Mouse (Mus musculus) intestine, embryonic 15.5 days (tissue): ENCODE measurements around the gene Lkaaear1. TPM values are rescaled to one million over a fixed set of nuclear protein-coding genes. Genes with fewer than 3 reads are reported as not detected.

ENCODE experiments used
- ATAC-seq: fragments of 200-750 bp; cut with Nextera tagmentation; 2 replicates; pipeline ENCODE4 v1.8.0; 2017; ENCODE audit warnings: moderate TSS enrichment, moderate library complexity
- H3K27ac ChIP-seq: fragments of 300-500 bp; sonication (generic); 2 replicates; pipeline ENCODE4 v1.5.1; 2015; ENCODE audit warnings: mild to moderate bottlenecking, inconsistent platforms
- H3K27me3 ChIP-seq: fragments of 300-500 bp; sonication (generic); replicated peaks from 2 replicates; pipeline ENCODE4 v1.6.1; 2015; ENCODE audit warnings: inconsistent platforms
- H3K36me3 ChIP-seq: fragments of 300-500 bp; sonication (generic); 2 replicates; pipeline ENCODE4 v1.6.1; 2015; ENCODE audit warnings: inconsistent platforms
- H3K4me1 ChIP-seq: fragments of 300-500 bp; sonication (generic); replicated peaks from 2 replicates; pipeline ENCODE4 v1.6.1; 2015; ENCODE audit warnings: inconsistent platforms
- H3K4me2 ChIP-seq: fragments of 300-500 bp; sonication (generic); replicated peaks from 2 replicates; pipeline ENCODE4 v1.6.1; 2015; ENCODE audit warnings: mild to moderate bottlenecking, inconsistent platforms
- H3K4me3 ChIP-seq: fragments of 300-500 bp; sonication (generic); replicated peaks from 2 replicates; pipeline ENCODE4 v1.5.1; 2015; ENCODE audit warnings: inconsistent platforms
- H3K9ac ChIP-seq: fragments of 300-500 bp; sonication (generic); 2 replicates; pipeline ENCODE4 v1.6.1; 2015; ENCODE audit warnings: inconsistent platforms
- H3K9me3 ChIP-seq: fragments of 300-500 bp; sonication (generic); 2 replicates; pipeline ENCODE4 v1.6.1; 2016; ENCODE audit warnings: inconsistent platforms
- WGBS: fragments of 180-500 bp; shearing (Covaris S2); methylation state at CpG from one replicate; pipeline ENCODE4 v1.1.7; 2015; 5-methylcytosine and 5-hydroxymethylcytosine counted together
- polyA plus RNA-seq: library from polyadenylated mRNA; unstranded; fragments of >200 nt; fragmentation: Nextera tagmentation; extraction: Ambion mirVana; gene quantifications from 2 replicates; pipeline ENCODE4 v1.2.1, GENCODE M21; 2015

Gene Lkaaear1
- polyA plus RNA-seq, 1 experiment from 2014 or later: not detected

DNA sequence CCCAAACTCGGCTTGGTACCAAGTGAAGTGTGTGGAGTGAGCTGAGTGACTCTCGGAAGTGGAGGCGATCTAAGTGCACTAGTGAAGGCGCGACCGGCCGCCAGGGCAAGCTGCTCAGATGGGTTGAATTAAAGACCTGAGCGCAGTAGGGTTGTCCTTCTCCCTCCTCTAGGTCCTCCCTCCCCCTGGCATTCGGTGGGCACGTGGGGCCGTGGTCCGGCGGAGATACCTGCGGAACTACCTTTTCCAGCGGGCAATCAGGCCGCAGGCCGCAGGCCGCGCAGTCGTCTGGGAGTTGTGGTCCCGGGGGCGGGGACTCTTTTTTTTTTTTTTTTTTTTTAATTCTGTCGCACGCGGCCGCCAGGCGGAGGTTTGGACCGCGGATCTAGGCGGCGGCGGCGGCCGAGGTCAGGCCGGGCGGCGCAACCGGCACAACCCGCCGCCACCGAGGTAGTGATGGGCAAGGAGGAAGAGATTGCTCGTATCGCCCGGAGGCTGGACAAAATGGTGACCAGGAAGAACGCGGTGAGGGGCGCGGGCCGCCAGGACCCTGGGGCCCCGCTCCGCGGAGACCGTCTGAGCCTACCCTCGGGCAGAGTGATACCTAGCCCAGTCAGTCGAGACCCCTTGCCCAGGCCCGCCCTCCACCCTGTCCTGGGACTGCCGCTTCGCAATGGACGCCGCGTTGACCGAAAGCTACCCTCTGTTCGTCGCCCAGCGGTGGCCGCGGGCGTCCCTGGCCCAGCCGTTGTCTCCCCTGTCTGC, 18.1 kb downstream of the Lkaaear1 start, which contains the start of gene Tcea2:
TSS of gene Tcea2 (plus strand) at position 360 of the 765 bp plus-strand sequence.
- peak within 1 kb of the TSS; percentile 93 for H3K4me2 ChIP-seq
- peak within 1 kb of the TSS; percentile 38; the same call in 1 of the 2 replicates for H3K27ac ChIP-seq
- H3K9me3 ChIP-seq: no peaks in the 10 kb centered on the region
- peak within 1 kb of the TSS; percentile 83 for H3K9ac ChIP-seq
- peaks cover 14% of the 10 kb centered on the region; the same call in 1 of the 2 replicates for H3K4me1 ChIP-seq
- no peaks in the 10 kb centered on the region for H3K36me3 ChIP-seq
- peak; percentile 70 for ATAC-seq
- H3K27me3 ChIP-seq: peaks cover 5% of the 10 kb centered on the region; the same call in 1 of the 2 replicates
- under 1% methylated on average over 56 of the region's 69 CpGs for WGBS
- H3K4me3 ChIP-seq: peak within 1 kb of the TSS; percentile 71

- Histone ChIP-seq H3K27me3 (peaks cover 16% of the 10 kb centered on the region), H3K4me3 (no peak overlapping the region), H3K36me3 (no peaks in the 10 kb centered on the region), H3K4me2 (no peak overlapping the region), H3K9ac (no peak overlapping the region), H3K9me3 (no peaks in the 10 kb centered on the region), H3K27ac (no peak overlapping the region), H3K4me1 (peaks cover 14% of the 10 kb centered on the region; the same call in 1 of the 2 replicates)
- ATAC-seq: peak; percentile 76
- 45% methylated on average over 1 of the region's 1 CpGs for WGBS
These were observed 19.5 kb downstream of the Lkaaear1 start for GRCm38 (mm10) chr2:181678780-181679179.

DNA sequence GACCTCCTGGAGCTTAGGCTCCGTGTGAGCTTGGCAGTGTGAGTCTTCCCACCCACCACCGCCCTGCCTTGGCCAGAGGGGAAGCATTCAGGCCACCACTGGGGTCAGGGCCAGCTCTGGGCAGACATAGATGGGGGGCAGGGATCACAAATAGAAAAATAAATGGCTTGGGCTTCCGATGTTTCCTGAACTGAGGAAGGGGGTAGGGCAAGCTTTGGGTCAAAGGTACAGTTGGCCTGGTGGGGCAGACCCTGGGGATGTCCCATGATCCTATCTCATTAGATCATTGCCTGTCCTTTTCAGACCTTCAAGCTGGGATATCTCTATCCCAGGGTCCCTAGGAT, 20.5 kb downstream of the Lkaaear1 start:
- H3K4me1 ChIP-seq: peaks cover 14% of the 10 kb centered on the region; the same call in 1 of the 2 replicates
- H3K9ac ChIP-seq: no peak overlapping the region
- no peak overlapping the region for H3K4me3 ChIP-seq
- H3K27me3 ChIP-seq: peaks cover 26% of the 10 kb centered on the region
- H3K27ac ChIP-seq: 0 out of 2 replicates have a peak overlapping the region, but pooled peaks have one; percentile 20
- H3K36me3 ChIP-seq: no peaks in the 10 kb centered on the region
- no peak for ATAC-seq
- no peaks in the 10 kb centered on the region for H3K9me3 ChIP-seq
- 51% methylated on average over 3 of the region's 3 CpGs for WGBS
- H3K4me2 ChIP-seq: no peak overlapping the region

DNA sequence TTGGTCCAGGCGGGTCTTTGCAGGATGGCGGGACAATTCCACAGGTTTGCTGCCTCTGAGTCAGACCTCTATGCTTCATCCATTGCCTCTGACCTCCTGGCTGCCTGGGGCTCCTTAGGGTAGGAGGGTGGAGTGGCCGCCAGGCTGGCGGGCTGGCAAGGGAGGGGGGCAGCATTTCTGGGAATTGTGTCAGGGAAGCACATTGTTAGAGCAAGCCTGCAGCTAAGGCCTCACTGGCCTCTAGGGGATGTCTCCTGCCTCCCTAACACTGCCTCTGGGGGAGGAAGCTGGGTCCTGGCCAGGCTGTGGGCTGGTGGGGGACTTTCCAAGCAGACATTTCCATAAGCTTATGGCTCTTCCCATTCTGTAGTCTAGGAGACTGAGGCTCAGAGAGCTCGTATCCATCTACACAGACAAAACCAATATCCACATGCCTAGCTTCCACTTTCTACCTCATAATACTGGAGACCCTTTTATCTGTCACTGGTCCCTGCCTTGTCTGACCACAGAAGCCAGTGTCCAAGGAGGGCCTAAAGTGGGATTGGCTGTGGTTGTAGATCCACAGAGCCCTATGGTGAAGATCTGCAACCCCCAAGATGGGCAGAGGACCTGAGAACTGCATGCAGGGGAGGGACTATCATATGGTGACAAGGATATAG, 21.0 kb downstream of the Lkaaear1 start:
- Histone ChIP-seq H3K4me1 (peaks cover 14% of the 10 kb centered on the region; the same call in 1 of the 2 replicates), H3K27ac (0 out of 2 replicates have a peak overlapping the region, but pooled peaks have one; percentile 20), H3K36me3 (no peaks in the 10 kb centered on the region), H3K4me2 (no peak overlapping the region), H3K27me3 (peaks cover 31% of the 10 kb centered on the region), H3K4me3 (no peak overlapping the region), H3K9ac (no peak overlapping the region), H3K9me3 (no peaks in the 10 kb centered on the region)
- ATAC-seq: no peak
- 66% methylated on average over 5 of the region's 5 CpGs for WGBS

DNA sequence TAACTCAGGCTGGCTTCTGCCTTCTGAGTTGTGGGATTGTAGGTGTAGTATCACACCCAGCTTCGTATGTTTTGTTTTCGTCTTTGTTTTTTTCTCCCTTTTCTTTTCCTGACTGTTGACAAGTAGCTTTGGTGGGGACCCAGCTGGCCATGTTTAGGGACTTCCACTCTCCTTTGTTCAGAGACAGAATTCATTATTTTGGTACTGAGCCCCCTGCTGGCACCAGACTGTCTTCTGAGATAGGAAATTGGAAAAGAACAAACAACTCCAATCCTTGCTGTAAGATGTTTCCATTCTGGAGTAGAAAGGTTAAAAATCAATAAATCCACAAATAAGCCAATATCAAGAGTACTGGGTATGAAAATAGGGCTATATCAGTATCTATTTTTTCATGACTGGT, 21.8 kb downstream of the Lkaaear1 start:
- Histone ChIP-seq H3K9ac (no peak overlapping the region), H3K36me3 (no peaks in the 10 kb centered on the region), H3K9me3 (no peaks in the 10 kb centered on the region), H3K4me2 (no peak overlapping the region), H3K27ac (no peak overlapping the region), H3K27me3 (peaks cover 39% of the 10 kb centered on the region), H3K4me3 (no peak overlapping the region), H3K4me1 (peaks cover 16% of the 10 kb centered on the region)
- no peak for ATAC-seq
- 59% methylated on average over 2 of the region's 2 CpGs for WGBS

- WGBS: 3% methylated on average over 14 of the region's 14 CpGs
- no peaks in the 10 kb centered on the region for H3K36me3 ChIP-seq
- H3K4me2 ChIP-seq: peak overlapping the region; percentile 45
- H3K4me1 ChIP-seq: peaks cover 22% of the 10 kb centered on the region
- H3K9me3 ChIP-seq: no peaks in the 10 kb centered on the region
- H3K9ac ChIP-seq: no peak overlapping the region
- no peak overlapping the region for H3K4me3 ChIP-seq
- no peak overlapping the region for H3K27ac ChIP-seq
- no peak for ATAC-seq
- H3K27me3 ChIP-seq: peaks cover 44% of the 10 kb centered on the region
These were observed 22.8 kb downstream of the Lkaaear1 start for GRCm38 (mm10) chr2:181675454-181675853.

GRCm38 (mm10) chr2:181674934-181675333, 23.3 kb downstream of the Lkaaear1 start:
- no peak for ATAC-seq
- no peak overlapping the region for H3K27ac ChIP-seq

DNA sequence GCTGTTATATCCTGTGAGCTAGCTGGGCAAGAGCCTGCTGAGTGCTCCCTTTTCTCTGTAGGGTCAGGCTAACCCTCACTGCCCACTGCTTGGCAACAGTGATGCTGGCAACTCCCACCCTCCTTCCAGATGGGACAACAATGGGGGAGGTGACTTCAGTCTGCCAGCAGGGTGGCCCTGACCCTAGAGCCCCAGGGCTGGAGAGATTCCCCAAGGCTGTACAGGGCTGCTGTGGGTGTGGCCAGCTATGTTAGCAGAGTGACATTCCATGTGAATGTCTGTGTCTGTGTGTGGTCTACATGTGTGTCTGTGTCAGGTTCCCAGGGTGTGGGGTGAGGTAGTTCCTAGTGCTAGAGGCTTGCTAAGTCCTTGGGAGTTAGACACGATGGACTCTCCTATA, 24.7 kb downstream of the Lkaaear1 start:
- WGBS: 41% methylated on average over 1 of the region's 1 CpGs
- H3K4me1 ChIP-seq: peaks cover 19% of the 10 kb centered on the region
- H3K4me2 ChIP-seq: no peak overlapping the region
- H3K27ac ChIP-seq: no peak overlapping the region
- no peaks in the 10 kb centered on the region for H3K9me3 ChIP-seq
- no peaks in the 10 kb centered on the region for H3K36me3 ChIP-seq
- peaks cover 61% of the 10 kb centered on the region for H3K27me3 ChIP-seq
- no peak overlapping the region for H3K9ac ChIP-seq
- ATAC-seq: no peak
- H3K4me3 ChIP-seq: no peak overlapping the region

More at GRCm38 (mm10) chr2:181674934-181675333, 23.3 kb downstream of the Lkaaear1 start:
- Histone ChIP-seq H3K27me3 (peaks cover 49% of the 10 kb centered on the region), H3K4me1 (peaks cover 24% of the 10 kb centered on the region), H3K9me3 (no peaks in the 10 kb centered on the region), H3K4me2 (no peak overlapping the region), H3K4me3 (no peak overlapping the region), H3K9ac (no peak overlapping the region), H3K36me3 (no peaks in the 10 kb centered on the region)
- WGBS: 77% methylated on average over 4 of the region's 4 CpGs

- no peak for ATAC-seq
- no peak overlapping the region for H3K9ac ChIP-seq
- H3K4me3 ChIP-seq: peak overlapping the region; percentile 43; the same call in 1 of the 2 replicates
- H3K27me3 ChIP-seq: peaks cover 72% of the 10 kb centered on the region
- H3K27ac ChIP-seq: no peak overlapping the region
- peak overlapping the region; percentile 75; the same call in 1 of the 2 replicates for H3K4me2 ChIP-seq
- no peaks in the 10 kb centered on the region for H3K9me3 ChIP-seq
- 32% methylated on average over 7 of the region's 7 CpGs for WGBS
- H3K36me3 ChIP-seq: no peaks in the 10 kb centered on the region
- peaks cover 19% of the 10 kb centered on the region for H3K4me1 ChIP-seq
These were observed 26.3 kb downstream of the Lkaaear1 start for GRCm38 (mm10) chr2:181671984-181672383.

- ATAC-seq: peak; percentile 16; the same call in 1 of the 2 replicates
- H3K27ac ChIP-seq: no peak within 1 kb of the TSS
These were observed 26.9 kb downstream of the Lkaaear1 start, which contains the start of gene Sox18 for GRCm38 (mm10) chr2:181671326-181671725. Gene Sox18 (minus strand): TSS chr2:181671640.

DNA sequence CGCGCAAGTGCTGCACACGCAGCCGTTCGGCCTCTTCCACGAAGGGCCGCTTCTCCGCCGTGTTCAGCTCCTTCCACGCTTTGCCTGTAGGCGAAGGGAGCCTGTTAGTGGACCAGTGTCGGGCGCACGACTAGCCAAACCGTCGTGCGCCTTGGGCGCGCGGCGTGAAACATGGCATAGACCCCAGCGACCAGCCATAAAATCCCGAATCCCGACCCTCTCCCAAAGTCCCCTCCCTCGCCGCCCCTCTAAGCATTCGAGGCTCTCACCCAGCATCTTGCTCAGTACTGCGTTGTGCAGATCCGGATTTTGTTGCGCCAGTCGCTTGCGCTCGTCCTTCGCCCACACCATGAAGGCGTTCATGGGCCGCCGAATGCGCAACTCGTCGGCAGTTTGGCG, 27.3 kb downstream of the Lkaaear1 start:
- peaks cover 19% of the 10 kb centered on the region for H3K4me1 ChIP-seq
- H3K9ac ChIP-seq: peak overlapping the region; percentile 32
- no peaks in the 10 kb centered on the region for H3K36me3 ChIP-seq
- under 1% methylated on average over 41 of the region's 41 CpGs for WGBS
- ATAC-seq: no peak
- H3K27ac ChIP-seq: no peak overlapping the region
- peak overlapping the region; percentile 75 for H3K4me2 ChIP-seq
- no peaks in the 10 kb centered on the region for H3K9me3 ChIP-seq
- peak overlapping the region; percentile 43 for H3K4me3 ChIP-seq
- peaks cover 74% of the 10 kb centered on the region for H3K27me3 ChIP-seq

More at GRCm38 (mm10) chr2:181671326-181671725, 26.9 kb downstream of the Lkaaear1 start, which contains the start of gene Sox18:
- peak within 1 kb of the TSS; percentile 32 for H3K9ac ChIP-seq
- WGBS: under 1% methylated on average over 38 of the region's 43 CpGs
- peaks cover 74% of the 10 kb centered on the region for H3K27me3 ChIP-seq
- H3K4me1 ChIP-seq: peaks cover 19% of the 10 kb centered on the region
- peak within 1 kb of the TSS; percentile 75 for H3K4me2 ChIP-seq
- peak within 1 kb of the TSS; percentile 43 for H3K4me3 ChIP-seq
- no peaks in the 10 kb centered on the region for H3K9me3 ChIP-seq
- no peaks in the 10 kb centered on the region for H3K36me3 ChIP-seq

DNA sequence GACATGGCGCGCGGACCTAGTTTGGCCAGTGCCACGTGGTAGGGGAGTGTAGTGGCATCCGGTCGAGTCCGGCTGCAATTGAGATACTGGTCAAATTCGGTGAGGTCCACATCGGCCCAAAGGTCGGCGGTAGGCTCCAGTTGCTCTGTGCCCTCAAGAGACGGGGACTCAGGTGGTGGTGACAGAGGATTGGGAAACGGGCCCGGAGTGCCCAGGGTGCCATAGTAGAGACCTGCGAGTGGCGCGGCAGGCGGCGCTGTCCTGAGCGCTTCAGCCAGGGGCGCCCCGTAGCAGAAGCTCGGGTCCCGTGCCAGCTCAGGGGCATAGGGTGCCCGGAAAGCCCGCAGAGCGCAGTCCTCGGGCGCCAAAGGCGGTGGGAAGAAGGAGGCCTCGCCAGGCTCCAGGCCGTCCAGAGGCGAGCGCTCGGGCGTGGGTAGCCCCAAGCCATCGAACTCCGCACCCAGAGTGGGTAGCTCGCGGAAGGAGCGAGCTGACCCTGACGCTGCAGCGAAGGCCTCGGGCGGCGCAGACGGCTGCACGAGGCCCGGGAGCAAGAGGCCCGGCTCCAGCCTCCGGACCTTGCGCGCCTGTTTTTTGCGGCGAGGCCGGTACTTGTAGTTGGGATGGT, 27.8 kb downstream of the Lkaaear1 start:
- Histone ChIP-seq H3K4me2 (peak overlapping the region; percentile 75), H3K27ac (no peak overlapping the region), H3K4me3 (peak overlapping the region; percentile 43), H3K9ac (peak overlapping the region; percentile 32), H3K36me3 (no peaks in the 10 kb centered on the region), H3K4me1 (peaks cover 15% of the 10 kb centered on the region), H3K9me3 (no peaks in the 10 kb centered on the region), H3K27me3 (peaks cover 74% of the 10 kb centered on the region)
- WGBS: 5% methylated on average over 56 of the region's 56 CpGs
- ATAC-seq: no peak
